Mouse (Mus musculus) forebrain, embryonic 16.5 days (tissue): ENCODE measurements at regions not wholly inside any gene's neighbourhood (a gene's known extent, or its start where the extent isn't known, plus 50 kb on each side); places are given as distances from the start of the nearest gene placed in this dataset.

Experiments
- ATAC-seq: fragments of 200-750 bp; cut with Nextera tagmentation; 2 replicates; pipeline ENCODE4 v1.8.0; 2017; ENCODE audit warnings: mild to moderate bottlenecking, moderate library complexity
- H3K27ac ChIP-seq: fragments of 300-500 bp; sonication (generic); 2 replicates; pipeline ENCODE4 v1.5.1; 2014; ENCODE audit warnings: low read length, control low read depth
- H3K27me3 ChIP-seq: fragments of 300-500 bp; sonication (generic); replicated peaks from 2 replicates; pipeline ENCODE4 v1.6.1; 2014; ENCODE audit warnings: low read length; ENCODE audit not compliant: control insufficient read depth, insufficient read depth
- H3K36me3 ChIP-seq: fragments of 300-500 bp; sonication (generic); 2 replicates; pipeline ENCODE4 v1.6.1; 2014; ENCODE audit not compliant: control insufficient read depth, insufficient read depth
- H3K4me1 ChIP-seq: fragments of 300-500 bp; sonication (generic); replicated peaks from 2 replicates; pipeline ENCODE4 v1.6.1; 2014; ENCODE audit warnings: low read length; ENCODE audit not compliant: control insufficient read depth, insufficient read depth
- H3K4me2 ChIP-seq: fragments of 300-500 bp; sonication (generic); 2 replicates; pipeline ENCODE4 v1.6.1; 2014; ENCODE audit warnings: mild to moderate bottlenecking, low read length, control low read depth
- H3K4me3 ChIP-seq: fragments of 300-500 bp; sonication (generic); replicated peaks from 2 replicates; pipeline ENCODE4 v1.5.1; 2014; ENCODE audit warnings: mild to moderate bottlenecking, low read length, control low read depth
- H3K9ac ChIP-seq: fragments of 300-500 bp; sonication (generic); replicated peaks from 2 replicates; pipeline ENCODE4 v1.6.1; 2014; ENCODE audit warnings: low read depth, low read length, control low read depth
- H3K9me3 ChIP-seq: fragments of 300-500 bp; sonication (generic); 2 replicates; pipeline ENCODE4 v1.6.1; 2016; ENCODE audit warnings: low read length; ENCODE audit not compliant: control insufficient read depth
- WGBS: fragments of 180-500 bp; shearing (Covaris S2); extraction: QIAGEN DNeasy Blood & Tissue Kit; methylation state at CpG from one replicate; pipeline ENCODE4 v1.1.7; 2014; 5-methylcytosine and 5-hydroxymethylcytosine counted together

DNA sequence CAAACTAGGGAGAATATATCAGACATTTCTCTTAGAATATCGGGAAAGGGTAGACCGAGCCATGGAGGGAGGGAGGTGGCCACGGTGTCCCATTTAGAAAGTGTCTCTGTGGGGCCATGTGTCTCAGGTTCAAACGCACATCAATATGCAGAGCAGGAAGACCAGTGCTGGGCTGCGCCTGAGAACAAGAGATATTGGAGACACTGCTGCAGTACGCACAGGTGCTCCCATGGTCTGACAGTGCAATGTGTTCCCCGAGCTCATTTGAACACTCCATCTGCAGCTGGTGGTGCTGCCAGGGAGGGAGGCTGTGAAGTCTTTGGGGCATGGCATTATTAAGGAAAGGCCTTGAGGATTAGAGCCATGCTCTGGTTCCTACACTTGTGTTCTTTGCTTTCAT is 60.6 kb upstream of the Irf2bp2 start:
- Histone ChIP-seq H3K36me3 (no peaks in the 10 kb centered on the region), H3K4me3 (no peak overlapping the region), H3K27ac (no peak overlapping the region), H3K9ac (no peak overlapping the region), H3K9me3 (no peaks in the 10 kb centered on the region), H3K4me1 (peaks cover 1% of the 10 kb centered on the region), H3K4me2 (no peak overlapping the region), H3K27me3 (no peaks in the 10 kb centered on the region)
- 68% methylated on average over 7 of the region's 7 CpGs for WGBS
- no peak for ATAC-seq

DNA sequence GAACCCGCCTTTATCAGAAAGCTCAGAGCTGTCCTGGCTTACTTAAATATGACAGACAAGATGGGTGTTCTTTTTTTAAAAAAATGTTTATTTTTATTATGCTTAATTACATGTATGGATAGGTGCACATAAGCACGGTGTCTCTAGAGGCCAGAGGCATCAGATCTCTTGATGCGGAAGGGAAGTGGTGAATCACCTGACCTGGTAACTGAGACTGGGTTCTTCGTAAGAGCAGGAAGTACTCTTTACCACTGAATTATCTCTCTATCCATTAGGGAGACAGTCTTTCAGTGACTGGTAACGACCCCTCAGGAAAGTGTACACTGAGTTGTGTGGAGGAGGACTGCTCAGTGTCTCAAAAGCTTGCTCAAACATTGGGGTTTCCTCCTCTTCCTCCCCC is 58.4 kb upstream of the Irf2bp2 start:
- Histone ChIP-seq H3K9me3 (no peaks in the 10 kb centered on the region), H3K4me2 (no peak overlapping the region), H3K27ac (no peak overlapping the region), H3K27me3 (no peaks in the 10 kb centered on the region), H3K4me3 (no peak overlapping the region), H3K9ac (no peak overlapping the region), H3K36me3 (no peaks in the 10 kb centered on the region), H3K4me1 (no peaks in the 10 kb centered on the region)
- WGBS: 93% methylated on average over 5 of the region's 5 CpGs
- no peak for ATAC-seq

DNA sequence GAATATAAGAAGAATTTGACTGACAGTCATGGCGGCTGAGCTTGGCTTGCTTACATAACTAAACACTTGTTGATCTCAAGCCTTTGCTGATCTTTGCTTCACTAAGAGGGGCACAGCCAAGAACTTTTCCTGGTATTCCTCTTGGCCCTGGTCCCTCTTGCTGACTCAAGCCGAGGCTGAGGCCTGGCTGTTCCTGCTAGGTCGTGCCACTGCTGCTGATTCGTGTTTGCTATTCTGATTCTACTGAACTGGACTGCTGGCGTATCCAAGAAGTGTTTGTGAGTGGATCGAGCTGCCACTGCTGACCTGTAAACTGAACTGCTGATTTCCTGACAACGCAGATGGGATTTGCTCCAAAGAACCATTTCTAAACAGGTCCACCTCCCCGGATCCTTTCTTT is 57.2 kb upstream of the Irf2bp2 start:
- ATAC-seq: no peak
- Histone ChIP-seq H3K4me3 (no peak overlapping the region), H3K4me2 (no peak overlapping the region), H3K4me1 (no peaks in the 10 kb centered on the region), H3K9me3 (no peaks in the 10 kb centered on the region), H3K27me3 (no peaks in the 10 kb centered on the region), H3K27ac (no peak overlapping the region), H3K36me3 (no peaks in the 10 kb centered on the region), H3K9ac (no peak overlapping the region)
- WGBS: 89% methylated on average over 8 of the region's 8 CpGs

DNA sequence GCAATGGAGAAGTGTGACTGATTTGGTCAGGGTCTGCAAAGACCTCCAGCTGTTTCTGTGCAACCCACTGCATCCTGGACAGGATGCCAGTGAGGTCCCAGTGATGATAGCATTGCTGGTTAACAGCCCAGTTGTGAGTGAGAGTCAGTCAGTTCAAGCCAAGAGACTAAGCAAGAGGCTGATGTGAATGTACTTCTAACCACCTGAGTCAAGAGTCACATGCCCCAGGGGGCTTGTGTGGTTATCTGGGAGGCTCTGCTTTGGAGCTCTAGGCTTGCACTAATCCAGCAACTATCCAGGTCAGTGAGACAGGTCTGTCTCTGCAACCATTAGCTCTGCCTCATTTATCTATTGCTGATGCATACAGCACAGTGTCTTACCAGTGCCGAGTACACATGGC is 55.5 kb upstream of the Irf2bp2 start:
- no peaks in the 10 kb centered on the region for H3K4me1 ChIP-seq
- H3K9ac ChIP-seq: no peak overlapping the region
- no peaks in the 10 kb centered on the region for H3K27me3 ChIP-seq
- no peak for ATAC-seq
- no peaks in the 10 kb centered on the region for H3K9me3 ChIP-seq
- 79% methylated on average over 1 of the region's 1 CpGs for WGBS
- H3K4me3 ChIP-seq: no peak overlapping the region
- H3K4me2 ChIP-seq: no peak overlapping the region
- no peaks in the 10 kb centered on the region for H3K36me3 ChIP-seq
- no peak overlapping the region for H3K27ac ChIP-seq

DNA sequence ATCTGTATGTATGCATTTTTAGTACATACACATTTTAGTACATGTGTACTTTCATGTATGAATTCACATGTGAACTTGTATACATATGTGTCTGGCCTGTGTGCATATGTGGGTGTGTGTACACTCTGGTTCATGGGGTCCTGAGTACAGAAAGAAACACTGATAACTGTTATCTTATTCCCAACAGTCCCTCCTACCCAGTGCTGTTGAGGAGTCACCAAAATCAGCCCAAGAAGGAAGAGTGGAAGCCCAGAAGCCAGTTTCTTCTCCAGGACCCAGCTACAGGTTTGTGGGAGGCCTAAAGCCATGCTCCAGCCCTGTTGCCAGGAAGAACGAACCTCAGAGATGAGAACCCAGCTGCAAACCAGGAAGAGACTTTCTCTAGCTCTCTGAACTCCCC is 53.6 kb upstream of the Irf2bp2 start:
- Histone ChIP-seq H3K27me3 (no peaks in the 10 kb centered on the region), H3K4me3 (no peak overlapping the region), H3K9me3 (no peaks in the 10 kb centered on the region), H3K9ac (no peak overlapping the region), H3K27ac (no peak overlapping the region), H3K36me3 (no peaks in the 10 kb centered on the region), H3K4me2 (no peak overlapping the region), H3K4me1 (no peaks in the 10 kb centered on the region)
- ATAC-seq: no peak
- 37% methylated on average over 1 of the region's 1 CpGs for WGBS

DNA sequence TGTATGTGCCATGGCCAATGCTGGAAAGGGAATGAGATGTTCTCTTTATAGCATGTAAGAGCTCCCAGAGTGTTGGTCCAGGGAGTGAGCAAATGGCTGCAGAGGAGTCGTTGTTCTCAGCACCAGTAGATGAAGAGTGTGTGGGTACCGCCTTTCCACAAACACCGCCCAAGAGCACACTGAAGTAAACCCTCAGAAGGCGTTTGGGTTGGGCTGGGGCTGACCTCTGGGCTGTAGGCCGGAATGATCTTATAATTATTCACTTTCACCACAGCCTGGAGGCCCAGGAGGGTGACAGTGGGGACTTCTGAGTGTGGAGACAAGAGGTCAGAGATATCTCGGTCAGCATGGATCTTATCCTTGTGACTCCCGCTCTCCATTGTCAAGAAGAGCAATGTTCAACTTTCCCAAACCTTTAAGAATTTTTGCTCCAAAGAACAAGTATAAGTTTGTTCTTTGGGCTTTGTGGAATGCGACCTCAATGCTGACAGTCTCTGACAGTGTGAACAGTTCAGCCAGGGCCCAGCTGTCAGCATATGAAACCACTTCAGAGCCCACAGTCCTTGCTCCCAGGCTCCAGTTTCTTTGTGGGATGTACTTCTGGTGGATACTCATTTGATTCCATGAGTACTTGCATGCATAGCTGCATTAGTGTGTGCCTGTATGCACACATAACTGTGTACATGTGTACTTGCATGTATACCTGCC is 53.0 kb upstream of the Irf2bp2 start:
- 81% methylated on average over 8 of the region's 8 CpGs for WGBS
- Histone ChIP-seq H3K27ac (no peak overlapping the region), H3K36me3 (no peaks in the 10 kb centered on the region), H3K9me3 (no peaks in the 10 kb centered on the region), H3K27me3 (no peaks in the 10 kb centered on the region), H3K4me3 (no peak overlapping the region), H3K9ac (no peak overlapping the region), H3K4me1 (no peaks in the 10 kb centered on the region), H3K4me2 (no peak overlapping the region)
- ATAC-seq: no peak

DNA sequence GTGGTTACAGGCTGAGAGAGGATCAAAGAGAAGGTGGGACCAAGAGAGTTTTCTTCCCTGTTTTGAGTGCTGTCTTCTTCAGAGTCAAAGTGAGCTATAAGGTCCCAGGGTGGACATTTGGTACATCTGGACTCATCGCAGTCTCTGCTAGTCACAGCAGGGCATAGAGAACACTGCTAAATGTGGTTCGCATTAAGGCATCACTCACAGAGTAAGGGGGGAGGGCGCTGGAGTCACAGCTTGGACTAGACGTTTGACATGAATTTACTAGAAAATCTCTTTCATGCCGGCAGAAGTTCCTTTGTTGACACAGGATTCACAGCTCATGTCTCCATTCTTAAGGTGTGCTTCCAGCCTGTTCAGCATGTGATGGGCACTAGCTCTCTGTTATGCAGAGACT is 50.4 kb upstream of the Irf2bp2 start:
- Histone ChIP-seq H3K27ac (no peak overlapping the region), H3K36me3 (no peaks in the 10 kb centered on the region), H3K27me3 (no peaks in the 10 kb centered on the region), H3K4me1 (no peaks in the 10 kb centered on the region), H3K4me2 (no peak overlapping the region), H3K9ac (no peak overlapping the region), H3K9me3 (no peaks in the 10 kb centered on the region), H3K4me3 (no peak overlapping the region)
- 75% methylated on average over 5 of the region's 5 CpGs for WGBS
- ATAC-seq: no peak
